Mouse (Mus musculus) thymus, postnatal 10 days (tissue): ENCODE measurements around the gene Zfp169.
A peak's percentile ranks its signal among the peaks of the same experiment; 100 is the strongest.

Experiments
- DNase-seq, 2 experiments: peaks; one replicate each; pipeline ENCODE4 v3.0.0; 2021; ENCODE audit warnings: low spot score in 2 of 2

The Zfp169 gene

GRCm38 (mm10) chr13:48513003-48513929 is at the start of gene Zfp169, which contains the start of gene A830005F24Rik:
Gene Zfp169 (minus strand): TSS chr13:48513451.
Gene A830005F24Rik (plus strand): TSS chr13:48513570.
- peak; percentile 84 to 88 for DNase-seq

GRCm38 (mm10) chr13:48562336-48562735 is 49.1 kb upstream of the Zfp169 start:
- no peak for DNase-seq

GRCm38 (mm10) chr13:48561481-48561880 is 48.2 kb upstream of the Zfp169 start:
- DNase-seq: no peak

DNA sequence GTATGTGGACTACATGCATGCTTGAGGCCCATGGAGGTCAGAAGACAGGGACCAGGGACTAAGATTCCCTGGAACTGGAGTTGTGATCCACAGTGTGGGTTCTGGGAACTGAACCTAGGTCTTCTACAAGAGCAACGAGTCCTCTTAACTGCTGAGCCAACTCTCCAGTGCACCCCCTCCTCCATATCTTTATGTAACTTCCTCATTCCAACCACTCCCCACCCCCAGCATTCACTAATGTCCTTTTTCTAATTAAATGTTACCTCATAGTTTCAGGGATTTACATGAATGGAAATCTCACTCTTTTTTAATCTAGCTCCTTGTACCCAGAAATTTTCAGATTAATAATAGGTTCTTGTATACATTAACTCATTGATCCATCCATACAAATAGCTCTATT is 42.7 kb upstream of the Zfp169 start:
- no peak for DNase-seq

DNA sequence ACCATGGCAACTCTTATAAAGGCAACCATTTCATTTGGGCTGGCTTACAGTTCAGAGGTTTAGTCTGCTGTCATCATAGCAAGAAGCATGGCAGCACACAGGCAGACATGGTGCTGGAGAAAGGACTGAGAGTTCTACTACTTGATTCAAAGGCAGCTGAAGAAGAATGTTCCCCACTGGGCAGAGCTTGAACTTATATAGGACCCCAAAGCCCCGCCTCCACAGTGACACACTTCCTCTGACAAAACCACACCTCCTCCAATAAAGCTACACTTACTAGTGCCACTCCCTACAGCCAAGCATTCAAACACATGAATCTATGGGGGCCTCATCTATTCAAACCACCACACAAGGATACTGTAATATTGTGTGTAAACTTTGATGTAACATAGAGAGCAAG is 41.3 kb upstream of the Zfp169 start:
- DNase-seq: no peak

DNA sequence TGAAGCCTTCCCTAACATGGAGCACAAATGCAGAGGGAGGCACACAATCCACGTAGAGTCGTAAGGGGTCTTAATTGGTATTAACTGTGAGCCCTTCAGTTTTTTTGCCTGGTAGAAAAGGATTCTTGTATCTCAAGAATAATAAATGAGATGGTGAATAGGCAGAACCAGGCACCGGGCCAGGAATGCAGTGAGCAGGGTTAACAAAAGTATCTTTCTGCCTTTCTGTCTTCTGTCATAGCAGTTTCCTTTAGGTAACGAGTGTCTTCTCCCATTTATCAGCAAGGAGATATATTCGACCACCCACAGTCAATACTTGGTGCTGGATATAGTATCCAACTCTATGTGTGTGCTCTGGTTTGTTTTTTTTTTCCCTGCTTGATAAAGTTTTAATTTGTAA is 40.3 kb upstream of the Zfp169 start:
- no peak for DNase-seq

DNA sequence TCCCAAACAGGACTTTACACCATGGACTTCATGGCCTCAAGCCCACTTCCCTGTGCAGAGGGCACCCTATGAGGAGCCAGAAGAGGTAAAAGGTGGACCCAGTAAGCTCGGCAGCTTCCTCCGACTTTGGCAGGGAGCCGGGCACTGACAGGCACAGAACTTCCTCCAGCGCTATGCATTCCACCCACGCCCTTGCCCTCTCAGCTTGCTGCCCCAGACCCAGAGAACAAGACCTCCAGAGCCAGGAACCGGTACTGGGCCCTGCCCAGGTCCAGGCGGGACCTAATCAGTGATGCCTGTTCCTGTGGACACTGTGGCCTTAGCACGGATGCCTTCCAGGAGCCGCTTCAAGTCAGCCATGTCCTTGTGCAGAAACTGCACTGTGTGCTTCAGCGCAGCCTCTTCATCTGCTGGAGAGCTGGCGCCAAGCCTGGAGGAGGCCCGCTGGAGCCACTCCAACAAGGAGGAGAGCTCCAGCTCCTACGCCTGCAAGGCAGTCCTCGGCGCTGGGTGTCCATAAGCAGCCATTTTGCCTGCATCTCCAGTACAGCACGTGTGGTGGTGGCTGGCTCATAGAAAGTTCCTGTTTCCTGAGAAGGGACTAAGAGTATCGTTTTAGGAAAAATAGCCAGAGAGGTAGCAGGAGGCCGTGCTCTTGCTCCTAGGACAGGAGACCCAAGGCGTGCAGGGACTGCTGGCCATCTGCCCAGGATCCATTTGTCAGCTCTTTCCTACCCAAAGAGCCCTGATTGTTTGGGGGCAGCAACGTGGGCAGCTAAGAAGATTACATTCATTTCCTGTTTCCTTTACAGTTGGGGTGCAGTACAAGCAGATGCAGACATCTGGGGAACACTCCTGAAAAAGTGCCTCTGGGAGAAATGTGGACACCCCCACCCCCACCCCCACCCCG is 39.2 kb upstream of the Zfp169 start:
- no peak for DNase-seq

DNA sequence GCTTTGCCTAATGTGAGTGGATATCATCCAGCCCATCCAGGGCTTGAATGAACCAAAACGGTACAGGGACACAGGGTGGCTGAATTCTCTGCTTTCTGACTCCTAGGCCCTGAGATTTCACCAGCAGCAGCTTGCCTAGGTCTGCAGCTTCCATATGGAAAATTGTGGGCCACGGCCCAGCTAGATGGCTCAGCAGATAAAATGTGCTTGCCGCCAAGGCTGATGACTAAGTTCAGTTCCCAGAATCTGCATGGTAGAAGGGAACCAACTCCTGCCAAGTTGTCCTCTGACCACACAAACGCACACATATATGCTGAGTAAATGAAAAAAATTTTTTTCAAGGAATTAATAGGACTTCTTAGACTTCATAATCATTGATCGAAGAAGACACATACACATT is 35.0 kb upstream of the Zfp169 start:
- no peak for DNase-seq

- DNase-seq: no peak
These were observed 34.4 kb upstream of the Zfp169 start for GRCm38 (mm10) chr13:48547623-48548022.

- DNase-seq: peak; percentile 97 to 98
These were observed 33.2 kb upstream of the Zfp169 start for GRCm38 (mm10) chr13:48546330-48546917.

- DNase-seq: peak; percentile 97 to 98
These were observed 32.4 kb upstream of the Zfp169 start for GRCm38 (mm10) chr13:48545476-48546281.

DNA sequence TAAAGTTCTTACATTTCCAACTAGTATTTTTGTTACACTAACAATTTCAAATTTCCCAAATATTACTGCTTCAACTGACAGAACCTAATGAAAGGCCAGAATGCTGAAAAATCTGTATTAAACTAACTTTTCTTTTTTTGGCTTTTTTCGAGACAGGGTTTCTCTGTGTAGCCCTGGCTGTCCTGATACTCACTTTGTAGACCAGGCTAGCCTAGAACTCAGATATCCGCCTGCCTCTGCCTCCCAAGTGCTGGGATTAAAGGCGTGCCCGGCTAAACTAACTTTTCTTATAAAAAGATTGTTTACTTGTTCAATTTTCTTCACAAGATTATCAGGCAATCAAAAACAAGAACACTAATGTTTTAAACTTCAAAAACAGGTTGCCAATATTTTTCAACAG is 31.6 kb upstream of the Zfp169 start:
- DNase-seq: no peak

DNA sequence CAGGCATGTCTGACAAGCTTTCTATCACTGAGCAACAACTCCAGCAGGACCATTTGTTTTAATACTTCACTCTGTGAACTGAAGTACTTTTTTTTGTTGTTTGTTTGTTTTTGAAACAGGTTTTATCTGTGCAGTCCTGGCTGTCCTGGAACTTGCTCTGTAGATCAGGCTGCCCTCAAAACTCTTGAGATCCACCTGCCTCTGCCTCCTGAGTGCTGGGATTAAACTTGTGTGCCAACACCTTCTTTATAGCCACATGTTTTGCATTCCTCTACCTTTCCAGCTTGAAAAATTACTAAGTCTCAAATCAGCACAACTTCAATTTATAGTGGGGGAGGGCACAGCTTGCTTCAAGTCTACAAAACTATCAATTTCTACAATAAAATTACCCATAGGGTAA is 31.1 kb upstream of the Zfp169 start:
- DNase-seq: no peak

DNA sequence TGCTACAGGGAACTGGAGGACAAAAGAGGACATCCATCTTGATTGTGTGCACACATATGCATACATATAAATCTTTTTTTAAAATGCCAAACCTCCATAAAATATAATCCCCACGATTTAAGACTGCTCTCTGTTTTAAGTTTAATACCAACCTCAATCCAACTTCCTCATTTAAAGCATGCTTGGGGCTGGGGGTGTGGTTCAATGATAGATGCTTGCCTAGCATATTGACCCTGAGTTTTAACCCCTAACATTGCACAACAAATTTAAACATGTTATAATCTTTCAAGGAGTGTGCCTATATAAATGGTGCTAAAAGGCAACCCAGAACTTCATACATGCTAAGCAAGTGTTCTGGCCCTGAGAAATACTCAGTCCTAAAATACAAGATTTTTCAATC is 27.2 kb upstream of the Zfp169 start:
- no peak for DNase-seq

- no peak for DNase-seq
These were observed 20.2 kb upstream of the Zfp169 start for GRCm38 (mm10) chr13:48533441-48533840.

DNA sequence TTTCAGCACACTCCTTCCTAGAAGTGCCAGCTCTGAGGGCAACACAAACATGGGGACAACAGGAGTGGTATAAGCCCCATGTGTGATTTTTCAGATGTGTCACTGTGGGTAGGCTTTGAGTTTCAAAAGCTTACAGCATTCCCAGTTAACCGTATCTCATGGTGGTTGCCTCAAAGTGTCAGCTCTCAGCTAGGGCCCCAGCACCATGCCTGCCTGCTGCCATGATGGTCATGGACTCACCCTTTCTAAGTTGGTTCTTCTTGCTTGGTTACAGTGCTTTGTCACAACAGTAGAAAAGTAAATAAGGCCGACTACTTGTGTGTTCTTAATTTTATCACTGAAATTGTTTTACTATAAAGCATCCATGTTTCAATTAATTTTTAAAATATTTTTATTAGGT is 18.2 kb upstream of the Zfp169 start:
- no peak for DNase-seq

GRCm38 (mm10) chr13:48530685-48531084 is 17.4 kb upstream of the Zfp169 start:
- no peak for DNase-seq

DNA sequence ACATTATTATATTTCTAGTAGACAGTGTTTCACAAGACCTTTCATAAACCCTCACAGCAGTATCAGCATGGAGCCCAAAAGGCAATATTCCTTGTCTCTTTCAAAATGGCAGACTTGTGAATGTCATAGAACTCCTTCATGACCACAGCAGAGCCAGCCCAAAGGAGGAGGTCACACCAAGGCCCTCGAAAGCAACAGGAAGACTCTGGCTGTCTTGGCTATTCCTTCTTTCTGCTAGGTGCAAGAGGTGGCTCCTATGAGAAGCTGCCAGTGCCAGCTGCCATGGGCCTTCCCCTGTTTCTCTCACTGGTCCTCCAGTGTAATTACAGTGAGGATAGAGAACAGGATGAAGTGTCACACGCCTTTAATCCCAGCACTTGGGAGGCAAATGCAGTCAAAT is 15.8 kb upstream of the Zfp169 start:
- DNase-seq: no peak

GRCm38 (mm10) chr13:48528123-48528871 is 15.0 kb upstream of the Zfp169 start:
- DNase-seq: peak; percentile 18 to 63

GRCm38 (mm10) chr13:48525745-48526144 is 12.5 kb upstream of the Zfp169 start:
- no peak for DNase-seq
